Mouse (Mus musculus): ENCODE measurements around the gene Kcnj8.

DNA sequence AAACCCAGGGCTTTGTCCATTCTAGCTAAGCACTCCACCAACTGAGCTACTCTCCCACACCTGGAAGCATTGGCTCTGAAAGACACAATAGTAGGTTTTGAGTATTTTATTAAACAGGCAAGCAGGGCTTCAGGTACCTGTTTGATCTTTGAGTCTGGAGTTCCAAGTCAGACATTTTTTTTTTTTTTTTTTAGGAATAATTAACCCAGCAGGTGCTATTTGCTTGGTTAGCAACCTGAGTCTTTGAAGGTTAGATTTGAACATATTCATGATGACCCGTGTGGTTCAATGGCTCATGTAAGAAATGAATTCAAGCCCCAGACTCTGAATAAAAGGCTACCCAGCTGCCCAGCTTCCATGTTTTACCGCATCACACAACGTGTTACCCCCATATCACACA lies 6.7 kb downstream of the Kcnj8 start:
- TF ChIP-seq GATA2 (IDR thresholded peaks at IDR 0.05; ENCODE audit: borderline replicate concordance, low read depth, low read length): no peak
- TF ChIP-seq CTCF (IDR thresholded peaks at IDR 0.05; ENCODE audit: low read depth, low read length): no peak
- TF ChIP-seq GATA1 (IDR thresholded peaks at IDR 0.05; ENCODE audit: borderline replicate concordance, low read length): no peak
- TF ChIP-seq TAL1 (conservative IDR thresholded peaks at IDR 0.05; ENCODE audit: low read depth, low read length): no peak
- TF ChIP-seq POLR2AphosphoS5 (IDR thresholded peaks at IDR 0.05; ENCODE audit: insufficient replicate concordance, low read depth, low read length): no peak
